Mouse (Mus musculus) heart, embryonic 15.5 days (tissue): ENCODE measurements around the gene Vav1. TPM values are rescaled to one million over a fixed set of nuclear protein-coding genes. Genes with fewer than 3 reads are reported as not detected.

Source experiments
- ATAC-seq: fragments of 200-750 bp; cut with Nextera tagmentation; replicated peaks from 2 replicates; pipeline ENCODE4 v1.8.0; 2017; ENCODE audit warnings: low read depth, moderate TSS enrichment; ENCODE audit not compliant: insufficient number of reproducible peaks, insufficient read depth, low FRiP score
- H3K27ac ChIP-seq: fragments of 300-500 bp; sonication (generic); 2 replicates; pipeline ENCODE4 v1.5.1; 2015; ENCODE audit warnings: mild to moderate bottlenecking, inconsistent platforms
- H3K27me3 ChIP-seq: fragments of 300-500 bp; sonication (generic); 2 replicates; pipeline ENCODE4 v1.6.1; 2015; ENCODE audit warnings: inconsistent platforms
- H3K36me3 ChIP-seq: fragments of 300-500 bp; sonication (generic); 2 replicates; pipeline ENCODE4 v1.6.1; 2015; ENCODE audit warnings: mild to moderate bottlenecking, inconsistent platforms
- H3K4me1 ChIP-seq: fragments of 300-500 bp; sonication (generic); replicated peaks from 2 replicates; pipeline ENCODE4 v1.6.1; 2015; ENCODE audit warnings: inconsistent platforms
- H3K4me2 ChIP-seq: fragments of 300-500 bp; sonication (generic); 2 replicates; pipeline ENCODE4 v1.6.1; 2015; ENCODE audit warnings: inconsistent platforms, mild to moderate bottlenecking, moderate library complexity
- H3K4me3 ChIP-seq: fragments of 300-500 bp; sonication (generic); 2 replicates; pipeline ENCODE4 v1.5.1; 2015; ENCODE audit warnings: mild to moderate bottlenecking, inconsistent platforms
- H3K9ac ChIP-seq: fragments of 300-500 bp; sonication (generic); 2 replicates; pipeline ENCODE4 v1.6.1; 2015; ENCODE audit warnings: mild to moderate bottlenecking, inconsistent platforms
- H3K9me3 ChIP-seq: fragments of 300-500 bp; sonication (generic); replicated peaks from 2 replicates; pipeline ENCODE4 v1.6.1; 2016; ENCODE audit warnings: inconsistent platforms
- WGBS: fragments of 180-500 bp; shearing (Covaris S2); methylation state at CpG from one replicate; pipeline ENCODE4 v1.1.7; 2015; ENCODE audit warnings: mixed read lengths; 5-methylcytosine and 5-hydroxymethylcytosine counted together
- polyA plus RNA-seq: library from polyadenylated mRNA; unstranded; fragments of >200 nt; fragmentation: Nextera tagmentation; extraction: Ambion mirVana; gene quantifications from 2 replicates; pipeline ENCODE4 v1.2.1, GENCODE M21; 2015

Gene Vav1
- polyA plus RNA-seq, 1 experiment from 2014 or later = 1.8 TPM

DNA sequence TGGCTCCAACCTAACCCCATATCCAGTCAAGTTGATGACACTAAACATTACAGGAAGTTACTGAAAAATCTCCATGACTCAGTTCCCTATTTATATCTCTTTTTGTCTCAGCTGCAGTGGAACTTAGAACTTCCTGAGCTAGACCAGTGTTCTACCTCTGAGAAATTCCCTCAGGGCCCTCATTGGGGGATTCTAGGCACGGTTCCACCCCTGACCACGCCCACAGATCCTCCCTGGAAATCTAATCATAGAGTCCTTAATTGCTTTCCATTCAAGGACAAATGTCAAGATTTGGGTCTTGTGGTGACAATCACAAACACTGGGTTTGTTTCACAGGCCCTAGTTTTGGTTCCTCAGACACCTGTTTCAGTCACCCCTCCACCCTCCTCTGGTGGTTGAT lies 6.2 kb downstream of the Vav1 start:
- WGBS = 54% methylated on average over 2 of the region's 2 CpGs
- H3K27me3 ChIP-seq = peaks cover 4% of the 10 kb centered on the region; the same call in 1 of the 2 replicates
- no peak overlapping the region for H3K9ac ChIP-seq
- no peak for ATAC-seq
- no peak overlapping the region for H3K4me3 ChIP-seq
- no peaks in the 10 kb centered on the region for H3K4me1 ChIP-seq
- H3K9me3 ChIP-seq = no peaks in the 10 kb centered on the region
- H3K36me3 ChIP-seq = no peaks in the 10 kb centered on the region
- no peak overlapping the region for H3K27ac ChIP-seq
- no peak overlapping the region for H3K4me2 ChIP-seq

DNA sequence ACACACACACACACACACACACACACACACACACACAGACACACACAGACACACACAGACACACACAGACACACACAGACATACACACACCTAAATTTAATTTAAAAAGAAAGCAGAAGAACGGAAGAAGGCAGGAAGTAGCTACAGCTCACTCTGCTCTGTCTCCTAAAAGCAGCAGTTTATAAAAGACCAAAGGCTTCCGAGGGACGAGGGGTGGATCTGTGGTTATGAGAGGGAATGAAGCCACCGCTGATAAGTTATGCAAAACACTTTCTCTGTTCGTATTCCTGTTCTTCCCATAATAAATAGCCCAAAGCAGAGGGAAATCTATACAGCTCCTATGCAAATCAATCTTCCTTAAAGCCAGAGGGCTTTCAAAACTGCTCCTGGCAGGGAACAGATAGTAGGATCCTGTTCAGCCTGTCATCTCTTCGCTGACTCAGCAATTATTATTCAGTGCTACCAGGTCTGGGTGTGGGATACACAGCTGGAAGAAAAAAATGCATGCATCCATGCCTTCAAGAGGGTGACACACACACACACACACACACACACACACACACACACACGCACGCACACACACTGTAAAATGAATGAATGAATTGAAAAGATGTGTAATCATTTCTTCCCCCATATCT lies 7.9 kb downstream of the Vav1 start:
- no peaks in the 10 kb centered on the region for H3K4me1 ChIP-seq
- no peaks in the 10 kb centered on the region for H3K27me3 ChIP-seq
- H3K27ac ChIP-seq = no peak overlapping the region
- H3K9me3 ChIP-seq = no peaks in the 10 kb centered on the region
- 55% methylated on average over 8 of the region's 8 CpGs for WGBS
- ATAC-seq = no peak
- H3K9ac ChIP-seq = no peak overlapping the region
- no peak overlapping the region for H3K4me3 ChIP-seq
- H3K4me2 ChIP-seq = no peak overlapping the region
- H3K36me3 ChIP-seq = no peaks in the 10 kb centered on the region

DNA sequence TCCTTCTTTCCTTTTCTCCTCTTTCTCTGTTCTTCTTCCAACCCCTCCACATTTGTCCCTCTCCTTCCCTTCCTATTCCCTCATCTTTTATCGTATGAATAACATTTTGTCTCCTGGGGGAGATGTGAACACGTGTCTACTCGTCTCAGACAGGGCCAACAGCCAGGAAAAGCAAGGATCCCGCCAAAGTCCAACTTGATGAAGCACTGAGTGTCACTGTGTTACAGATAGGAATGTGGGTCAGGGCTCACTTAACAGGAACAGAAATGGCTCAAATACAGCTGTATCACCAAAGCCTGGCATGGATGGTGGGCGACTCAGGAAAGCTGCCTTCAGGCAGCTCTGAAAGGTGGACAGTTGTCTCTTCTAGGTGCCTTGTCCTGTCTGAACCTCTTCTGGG lies 10.4 kb downstream of the Vav1 start:
- Histone ChIP-seq H3K9ac (no peak overlapping the region), H3K4me2 (no peak overlapping the region), H3K9me3 (no peaks in the 10 kb centered on the region), H3K36me3 (no peaks in the 10 kb centered on the region), H3K27me3 (no peaks in the 10 kb centered on the region), H3K4me1 (no peaks in the 10 kb centered on the region), H3K4me3 (no peak overlapping the region), H3K27ac (no peak overlapping the region)
- no peak for ATAC-seq
- 67% methylated on average over 5 of the region's 5 CpGs for WGBS

DNA sequence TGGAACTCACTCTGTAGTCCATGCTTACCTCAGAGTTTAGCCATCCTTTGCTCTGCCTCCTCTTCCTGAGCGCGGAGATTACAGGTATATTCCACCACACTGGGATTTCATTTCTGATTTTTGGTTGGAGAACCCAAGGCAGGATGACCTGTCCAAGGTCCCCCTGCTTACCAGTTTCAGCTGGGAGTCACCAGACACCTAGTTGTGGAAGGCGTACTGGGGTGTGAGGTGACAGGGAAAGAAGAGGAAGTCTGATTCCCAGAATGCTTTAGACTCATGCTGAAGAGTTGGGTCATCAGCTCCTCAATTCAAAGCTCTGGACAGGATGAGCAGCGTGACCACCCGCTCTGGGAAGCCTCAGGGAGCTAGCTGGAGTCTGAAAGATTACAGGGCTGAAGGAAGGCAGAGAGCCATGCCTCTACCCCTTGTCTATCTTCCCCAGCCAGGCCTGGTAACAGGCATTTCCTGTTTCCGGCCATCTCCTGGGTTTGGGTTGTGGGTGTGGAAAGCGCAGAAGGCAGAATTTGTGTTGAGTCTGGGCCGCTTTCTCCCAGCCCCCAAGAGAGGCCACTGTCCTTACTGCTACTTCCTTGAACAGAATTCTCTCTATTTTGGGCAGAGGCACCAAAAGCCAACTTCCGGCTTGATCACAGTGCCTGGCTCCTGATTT lies 11.2 kb downstream of the Vav1 start:
- peak; percentile 57; the same call in 1 of the 2 replicates for ATAC-seq
- Histone ChIP-seq H3K9me3 (no peaks in the 10 kb centered on the region), H3K4me3 (no peak overlapping the region), H3K27me3 (no peaks in the 10 kb centered on the region), H3K9ac (no peak overlapping the region), H3K27ac (peak overlapping the region; percentile 47; the same call in 1 of the 2 replicates), H3K4me2 (no peak overlapping the region), H3K36me3 (no peaks in the 10 kb centered on the region), H3K4me1 (no peaks in the 10 kb centered on the region)
- WGBS = 64% methylated on average over 9 of the region's 9 CpGs

DNA sequence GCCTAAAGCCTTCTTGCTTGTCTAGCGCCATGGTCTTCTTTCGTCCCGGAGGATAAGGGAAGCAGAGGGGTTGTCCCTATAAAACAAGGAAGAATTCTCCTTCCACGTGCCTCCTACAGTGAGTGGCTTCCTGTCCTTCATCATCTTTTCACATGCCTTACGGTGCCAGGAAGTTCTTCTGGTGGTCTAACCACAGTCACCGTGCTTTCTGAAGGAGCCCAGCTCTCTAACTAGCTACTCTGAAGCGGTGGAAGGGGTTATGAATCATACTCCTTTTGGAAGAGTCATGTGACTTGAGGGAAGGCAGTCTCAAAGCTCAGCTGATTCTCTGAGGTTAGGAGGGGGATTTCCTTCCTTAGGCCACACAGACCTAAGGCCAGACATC lies 11.8 kb downstream of the Vav1 start:
- WGBS = 60% methylated on average over 7 of the region's 7 CpGs
- no peak overlapping the region; the same call in 1 of the 2 replicates for H3K27ac ChIP-seq

DNA sequence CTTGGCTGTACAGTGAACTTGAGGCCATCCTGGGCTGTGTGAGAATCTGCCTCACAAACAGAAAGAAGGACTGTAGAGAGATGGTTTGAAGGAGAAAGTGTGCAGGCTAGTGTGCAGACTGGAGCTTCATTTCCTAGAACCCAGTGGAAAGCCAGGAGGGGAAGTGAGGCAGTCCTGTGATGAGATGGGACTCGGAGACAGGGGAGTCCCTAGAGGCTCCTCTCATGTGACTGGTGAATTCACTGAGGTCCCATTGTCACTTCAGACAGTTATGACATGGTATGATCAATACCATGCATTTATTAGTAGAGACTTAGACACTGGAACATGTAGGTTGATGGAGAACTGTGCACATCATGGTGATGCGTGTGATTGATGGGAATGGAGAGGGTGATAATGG lies 13.4 kb downstream of the Vav1 start:
- H3K36me3 ChIP-seq = no peaks in the 10 kb centered on the region
- no peaks in the 10 kb centered on the region for H3K9me3 ChIP-seq
- no peak overlapping the region for H3K9ac ChIP-seq
- H3K27me3 ChIP-seq = no peaks in the 10 kb centered on the region
- no peak overlapping the region for H3K27ac ChIP-seq
- no peak overlapping the region for H3K4me3 ChIP-seq
- no peak overlapping the region for H3K4me2 ChIP-seq
- no peak for ATAC-seq
- H3K4me1 ChIP-seq = no peaks in the 10 kb centered on the region
- WGBS = 78% methylated on average over 2 of the region's 2 CpGs

More for the DNA sequence above, 11.8 kb downstream of the Vav1 start:
- Histone ChIP-seq H3K4me1 (no peaks in the 10 kb centered on the region), H3K9ac (no peak overlapping the region), H3K4me3 (no peak overlapping the region), H3K9me3 (no peaks in the 10 kb centered on the region), H3K4me2 (no peak overlapping the region), H3K36me3 (no peaks in the 10 kb centered on the region), H3K27me3 (no peaks in the 10 kb centered on the region)
- no peak for ATAC-seq

DNA sequence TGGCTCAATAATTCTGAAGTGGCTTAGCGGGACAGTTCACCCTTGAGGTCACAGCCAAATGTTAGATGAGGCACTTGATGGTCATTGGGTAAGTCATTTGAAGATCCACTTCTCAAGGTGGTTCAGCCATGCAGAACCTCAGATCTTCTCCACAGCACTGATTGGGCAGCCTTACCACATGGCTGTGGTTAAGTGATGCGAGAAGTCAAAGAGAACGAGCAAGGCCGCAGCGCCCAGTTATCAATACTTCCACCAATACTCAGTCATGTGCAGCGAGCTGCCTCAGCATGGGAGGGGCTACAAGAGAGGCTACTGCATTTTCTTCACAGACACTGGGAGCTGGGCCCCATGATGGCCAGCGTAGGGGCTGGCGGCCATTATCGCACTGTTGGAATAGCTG lies 14.1 kb downstream of the Vav1 start:
- ATAC-seq = no peak
- Histone ChIP-seq H3K4me1 (no peaks in the 10 kb centered on the region), H3K4me3 (no peak overlapping the region), H3K36me3 (no peaks in the 10 kb centered on the region), H3K4me2 (no peak overlapping the region), H3K27ac (no peak overlapping the region), H3K27me3 (no peaks in the 10 kb centered on the region), H3K9me3 (no peaks in the 10 kb centered on the region), H3K9ac (no peak overlapping the region)
- 90% methylated on average over 9 of the region's 9 CpGs for WGBS

DNA sequence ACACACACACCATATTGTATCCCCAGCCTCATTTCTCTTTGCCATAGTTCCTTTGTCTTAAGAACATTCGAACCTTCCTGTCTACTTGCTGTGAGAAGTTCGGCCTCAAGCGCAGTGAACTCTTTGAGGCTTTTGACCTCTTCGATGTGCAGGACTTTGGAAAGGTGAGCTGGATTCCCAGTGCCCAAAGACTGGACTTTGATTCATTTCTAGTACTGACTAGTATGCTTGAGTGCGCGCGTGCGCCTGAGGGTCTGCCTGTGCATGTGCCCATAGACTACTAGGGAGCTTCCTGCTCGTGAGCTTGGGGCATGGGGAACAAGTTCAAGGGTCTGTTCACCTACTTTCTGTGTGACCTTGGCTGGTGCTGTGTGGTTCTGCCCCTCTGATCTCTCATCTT lies 17.0 kb downstream of the Vav1 start:
- 88% methylated on average over 9 of the region's 9 CpGs for WGBS
- Histone ChIP-seq H3K27ac (no peak overlapping the region), H3K4me2 (no peak overlapping the region), H3K36me3 (no peaks in the 10 kb centered on the region), H3K9me3 (no peaks in the 10 kb centered on the region), H3K4me1 (no peaks in the 10 kb centered on the region), H3K9ac (no peak overlapping the region), H3K4me3 (no peak overlapping the region), H3K27me3 (no peaks in the 10 kb centered on the region)
- no peak for ATAC-seq

DNA sequence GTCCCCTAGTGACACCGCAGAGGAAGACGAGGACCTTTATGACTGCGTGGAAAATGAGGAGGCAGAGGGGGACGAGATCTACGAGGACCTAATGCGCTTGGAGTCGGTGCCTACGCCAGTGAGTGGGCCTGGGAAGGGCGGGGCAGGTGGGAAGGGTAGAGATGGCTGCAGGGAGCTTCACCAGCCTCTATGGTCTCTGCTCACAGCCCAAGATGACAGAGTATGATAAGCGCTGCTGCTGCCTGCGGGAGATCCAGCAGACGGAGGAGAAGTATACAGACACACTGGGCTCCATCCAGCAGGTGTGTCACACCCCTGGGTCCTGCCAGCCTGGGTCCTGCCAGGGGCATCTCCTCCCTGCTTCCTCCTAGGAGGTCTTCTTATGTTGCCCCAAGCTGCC lies 18.1 kb downstream of the Vav1 start:
- H3K4me1 ChIP-seq = no peaks in the 10 kb centered on the region
- H3K4me2 ChIP-seq = no peak overlapping the region
- no peaks in the 10 kb centered on the region for H3K36me3 ChIP-seq
- H3K4me3 ChIP-seq = no peak overlapping the region
- no peaks in the 10 kb centered on the region for H3K27me3 ChIP-seq
- no peak overlapping the region for H3K27ac ChIP-seq
- 77% methylated on average over 12 of the region's 12 CpGs for WGBS
- H3K9ac ChIP-seq = no peak overlapping the region
- ATAC-seq = no peak
- H3K9me3 ChIP-seq = no peaks in the 10 kb centered on the region

DNA sequence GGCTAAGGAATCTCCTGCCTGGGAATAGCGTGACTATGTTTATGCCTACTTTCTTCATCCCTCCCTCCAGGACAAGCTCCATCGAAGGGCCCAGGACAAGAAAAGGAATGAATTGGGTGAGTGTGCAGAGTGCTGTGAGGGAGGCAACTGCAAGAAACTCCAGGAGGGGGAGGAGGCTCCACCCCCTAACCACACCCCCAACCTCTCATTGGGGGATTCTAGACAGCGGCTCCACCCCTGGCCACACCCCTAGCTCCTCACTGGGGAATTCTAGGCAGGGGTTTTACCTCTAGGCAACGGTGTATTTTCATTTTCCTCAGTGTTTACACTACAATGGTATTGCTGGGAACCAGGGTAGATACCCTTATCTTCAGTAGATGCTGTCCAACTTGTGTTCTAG lies 26.7 kb downstream of the Vav1 start:
- Histone ChIP-seq H3K4me1 (no peaks in the 10 kb centered on the region), H3K4me3 (no peak overlapping the region), H3K9ac (no peak overlapping the region), H3K9me3 (no peaks in the 10 kb centered on the region), H3K4me2 (no peak overlapping the region), H3K36me3 (no peaks in the 10 kb centered on the region), H3K27ac (no peak overlapping the region), H3K27me3 (no peaks in the 10 kb centered on the region)
- ATAC-seq = no peak
- WGBS = 61% methylated on average over 4 of the region's 4 CpGs

DNA sequence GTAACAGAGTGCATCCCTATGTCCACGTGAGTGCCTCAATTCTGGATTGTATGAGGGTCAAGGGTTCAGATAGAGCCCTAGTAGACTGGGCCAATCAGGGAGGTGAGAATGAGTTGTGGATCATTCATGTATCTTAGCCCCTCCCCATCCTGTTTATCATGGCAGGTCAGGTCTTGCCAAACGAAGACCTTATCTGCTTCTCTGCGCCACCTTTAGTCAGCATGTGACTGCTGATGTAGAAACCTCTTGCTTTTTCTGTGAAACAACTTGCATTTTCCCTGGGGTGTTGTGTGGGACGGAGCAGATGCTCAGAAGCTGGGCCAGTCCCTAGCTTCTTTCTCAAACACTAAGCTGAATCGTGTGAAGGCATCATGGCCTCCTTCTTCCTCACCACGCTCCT lies 28.2 kb downstream of the Vav1 start:
- 71% methylated on average over 6 of the region's 6 CpGs for WGBS
- H3K27me3 ChIP-seq = no peaks in the 10 kb centered on the region
- ATAC-seq = no peak
- no peak overlapping the region for H3K4me3 ChIP-seq
- no peak overlapping the region for H3K27ac ChIP-seq
- H3K36me3 ChIP-seq = no peaks in the 10 kb centered on the region
- H3K9ac ChIP-seq = no peak overlapping the region
- no peaks in the 10 kb centered on the region for H3K9me3 ChIP-seq
- H3K4me2 ChIP-seq = no peak overlapping the region
- H3K4me1 ChIP-seq = no peaks in the 10 kb centered on the region

DNA sequence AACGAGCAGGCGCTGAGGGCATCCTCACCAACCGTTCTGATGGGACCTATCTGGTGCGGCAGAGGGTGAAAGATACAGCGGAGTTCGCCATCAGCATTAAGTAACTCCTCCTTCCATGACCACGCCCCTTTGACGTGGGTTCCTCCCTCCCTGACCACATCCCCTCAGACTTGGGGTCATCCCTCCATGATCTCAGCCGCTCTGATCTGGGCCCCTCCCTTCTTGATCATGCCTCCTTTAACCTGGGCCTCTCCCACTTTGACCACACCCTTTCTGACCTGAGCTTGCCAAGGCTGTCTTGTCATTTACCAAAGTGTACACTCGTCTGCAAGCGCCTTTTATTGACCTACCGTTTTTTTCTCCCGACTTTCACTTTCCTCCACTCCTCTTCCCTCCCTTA lies 32.9 kb downstream of the Vav1 start:
- no peak for ATAC-seq
- Histone ChIP-seq H3K4me2 (no peak overlapping the region), H3K9ac (no peak overlapping the region), H3K4me1 (no peaks in the 10 kb centered on the region), H3K27ac (no peak overlapping the region), H3K27me3 (no peaks in the 10 kb centered on the region), H3K9me3 (no peaks in the 10 kb centered on the region), H3K36me3 (no peaks in the 10 kb centered on the region), H3K4me3 (no peak overlapping the region)
- WGBS = 32% methylated on average over 13 of the region's 13 CpGs
